Mouse (Mus musculus): ENCODE results near the gene Ubap2l.

Ubap2l gene

DNA sequence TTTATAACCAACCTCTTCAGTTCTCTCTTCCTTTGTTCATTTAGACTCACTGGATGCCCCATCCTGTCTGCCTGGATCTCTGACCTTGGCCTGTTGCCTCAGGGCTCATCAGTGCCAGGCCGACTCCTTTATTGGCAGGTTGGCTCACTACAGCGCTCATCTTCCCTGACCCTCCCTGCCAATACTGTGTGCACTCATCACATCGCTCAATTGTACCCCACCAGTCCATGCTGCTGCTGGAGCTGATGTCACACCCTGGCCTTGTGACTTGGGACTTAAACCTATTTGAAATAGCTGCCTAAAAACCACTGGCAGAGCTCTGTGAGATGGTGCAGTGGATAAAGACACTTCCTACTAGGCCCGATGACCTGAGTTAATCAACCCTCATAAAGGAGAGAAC is 15.4 kb upstream of the Ubap2l start:
- in situ Hi-C loops (cut with MboI, MseI), result no loop called here

DNA sequence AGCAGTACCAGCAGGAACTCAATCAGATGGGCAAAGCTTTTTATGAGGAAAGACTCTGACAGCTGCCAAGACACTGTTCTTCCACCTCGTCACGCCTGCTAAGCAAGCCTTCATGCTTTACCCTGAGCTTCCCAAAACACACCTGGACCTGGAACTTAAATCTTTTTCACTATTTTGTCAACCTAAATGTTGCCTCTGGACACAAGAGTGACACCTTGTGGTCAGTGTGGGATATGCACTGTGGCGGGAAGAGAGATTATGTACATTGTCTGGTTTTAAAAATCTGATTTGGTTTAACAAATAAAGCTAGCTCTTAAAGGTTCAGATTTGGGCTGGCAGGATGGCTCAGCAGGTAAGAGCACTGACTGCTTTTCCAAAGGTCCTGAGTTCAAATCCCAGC is 13.1 kb upstream of the Ubap2l start:
- in situ Hi-C loops (cut with MboI, MseI), result no loop called here

DNA sequence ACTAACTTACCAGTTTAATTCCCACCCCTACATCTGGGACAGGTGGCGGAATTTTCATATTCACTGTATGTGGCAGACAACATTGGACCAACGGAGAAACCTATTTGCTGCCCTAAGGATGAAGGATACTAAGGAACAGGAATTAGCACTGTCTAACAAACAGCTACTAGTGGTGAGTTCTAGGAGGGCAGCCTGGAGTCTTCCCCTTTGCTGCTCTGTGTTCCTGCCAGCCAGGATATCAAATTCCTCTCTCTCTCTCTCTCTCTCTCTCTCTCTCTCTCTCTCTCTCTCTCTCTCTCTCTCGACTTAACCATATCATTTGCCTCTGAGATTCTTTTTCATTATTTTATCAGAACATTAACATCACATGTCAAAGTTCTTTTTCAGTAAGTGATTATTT is 12.0 kb upstream of the Ubap2l start:
- in situ Hi-C loops (cut with MboI, MseI), result no loop called here

DNA sequence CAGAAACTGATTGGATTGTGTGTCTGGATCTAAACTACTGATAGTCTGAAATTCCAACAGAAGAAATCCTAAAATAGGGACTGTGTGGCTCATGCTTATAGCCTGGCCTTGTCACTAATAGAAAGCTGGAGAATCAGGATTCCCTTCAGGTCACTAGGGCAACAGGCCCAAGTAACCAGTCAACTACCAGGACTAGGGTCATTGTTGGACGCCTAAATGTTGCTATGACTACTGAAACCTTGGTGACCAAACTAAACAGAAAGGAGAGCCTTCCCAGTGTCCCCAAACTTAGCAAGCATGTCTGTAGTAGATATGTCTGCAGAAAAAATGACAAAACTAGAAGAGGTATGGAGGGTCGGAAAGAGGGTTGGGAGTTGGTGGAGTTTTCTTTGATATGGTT is 10.1 kb upstream of the Ubap2l start:
- in situ Hi-C loops (cut with MboI, MseI), result no loop called here

DNA sequence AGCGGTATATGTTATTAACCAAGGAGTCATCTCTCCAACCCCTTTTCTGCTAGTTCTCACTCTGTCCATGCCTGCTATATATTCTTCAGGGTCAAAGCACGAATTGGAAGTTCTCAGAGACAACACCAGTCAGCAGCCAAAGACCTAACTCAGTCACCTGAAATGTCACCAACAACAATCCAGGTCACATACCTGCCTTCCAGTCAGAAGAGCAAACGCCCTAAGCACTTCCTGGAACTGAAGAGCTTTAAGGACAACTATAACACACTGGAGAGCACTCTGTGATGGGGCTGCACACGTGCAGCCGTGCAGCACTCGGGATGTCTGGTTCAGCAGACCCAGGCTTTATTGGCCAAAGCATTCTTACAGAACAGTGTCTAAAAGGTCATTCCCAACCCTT is 9.1 kb upstream of the Ubap2l start:
- in situ Hi-C loops (cut with MboI, MseI), result no loop called here

DNA sequence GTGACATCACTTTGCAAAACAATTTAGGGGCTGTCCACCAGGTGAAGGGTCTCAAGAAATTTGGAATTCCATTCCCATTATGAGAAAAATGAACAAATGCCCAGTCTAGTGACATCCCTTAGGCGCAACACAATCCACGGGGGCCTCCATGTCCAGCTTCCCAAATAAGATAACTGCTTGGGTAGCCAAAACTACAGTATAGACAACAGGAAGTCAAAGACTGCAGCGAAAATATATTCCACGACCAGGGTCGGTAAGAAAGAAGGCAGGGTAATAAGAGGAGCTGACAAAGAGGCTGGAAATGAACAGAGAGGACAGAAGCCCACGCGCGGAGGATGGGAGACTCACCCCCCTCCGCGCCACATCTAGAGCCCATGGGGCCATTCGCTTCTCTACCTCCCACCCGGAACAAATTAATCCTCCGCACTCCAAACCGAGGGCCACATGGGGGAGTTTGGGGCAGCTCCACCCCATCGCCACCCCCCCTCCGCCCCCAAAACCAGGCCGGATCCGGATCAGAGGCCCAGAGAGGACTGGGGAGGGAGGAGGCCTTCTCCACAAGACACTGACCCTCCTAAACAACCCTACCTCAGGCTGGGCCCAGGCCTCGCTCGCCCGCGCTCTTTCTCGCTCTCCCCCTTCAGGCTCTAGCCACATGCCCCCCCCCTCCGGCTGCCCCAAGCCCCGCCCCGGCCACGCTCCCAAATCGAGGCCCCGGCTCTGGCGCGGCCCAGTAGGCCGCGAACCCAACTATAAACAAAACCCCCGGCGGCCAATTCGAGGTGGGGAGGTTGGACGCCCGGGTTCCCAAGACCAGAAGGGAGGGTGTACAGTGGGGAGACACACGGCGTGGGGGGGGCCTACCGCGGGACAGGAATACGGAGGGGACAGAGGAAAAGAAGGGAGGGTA is 732 bp downstream of the Ubap2l start, which contains the start of gene 4933434E20Rik:
TSS of gene 4933434E20Rik (plus strand) at position 196 of the 910 bp plus-strand sequence.
- in situ Hi-C loops (cut with MboI, MseI), result no loop called here

DNA sequence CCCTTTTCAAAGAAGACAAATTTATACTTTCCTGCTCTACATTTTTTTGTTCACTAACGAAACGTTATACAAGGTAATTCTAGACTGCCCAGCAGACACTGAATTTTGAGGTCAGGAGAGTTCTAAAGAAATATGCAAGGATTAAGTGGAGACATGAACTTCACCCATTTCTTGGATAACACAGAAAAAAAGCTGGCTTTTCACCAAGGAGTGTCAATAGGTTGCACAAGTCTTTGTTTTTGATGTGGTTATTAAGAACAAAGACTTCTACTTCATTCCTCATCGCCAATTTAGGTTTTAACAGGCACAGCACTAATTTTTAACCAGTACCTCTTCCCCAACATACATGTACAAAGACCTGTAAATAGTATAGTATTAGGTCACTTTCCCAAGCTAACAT is 2.7 kb downstream of the Ubap2l start:
- in situ Hi-C loops (cut with MboI, MseI), result loop anchor here (25.0 kb wide), 1 partner anchor 987 kb away; no protein-coding TSS in a partner anchor

DNA sequence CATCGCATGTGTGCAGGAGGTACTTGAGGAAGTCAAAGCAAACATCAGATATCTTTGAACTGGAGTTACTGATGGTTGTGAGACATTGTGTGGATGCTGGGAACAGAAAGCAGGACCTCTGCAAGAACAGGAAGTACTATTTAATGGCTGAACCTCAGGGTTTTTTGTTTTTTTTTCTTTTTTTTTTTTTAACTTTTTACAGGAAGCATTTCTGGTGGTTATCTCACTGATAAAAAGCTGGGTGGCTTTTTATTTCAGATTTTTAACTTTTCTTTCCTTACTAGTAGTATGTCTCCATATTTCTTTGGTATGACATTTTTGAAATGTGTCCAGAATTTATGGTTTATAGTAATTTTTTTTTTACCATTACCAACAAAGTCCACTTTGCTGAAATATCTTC is 16.2 kb downstream of the Ubap2l start:
- in situ Hi-C loops (cut with MboI, MseI), result loop anchor here (25.0 kb wide), 1 partner anchor 974 kb away; no protein-coding TSS in a partner anchor

DNA sequence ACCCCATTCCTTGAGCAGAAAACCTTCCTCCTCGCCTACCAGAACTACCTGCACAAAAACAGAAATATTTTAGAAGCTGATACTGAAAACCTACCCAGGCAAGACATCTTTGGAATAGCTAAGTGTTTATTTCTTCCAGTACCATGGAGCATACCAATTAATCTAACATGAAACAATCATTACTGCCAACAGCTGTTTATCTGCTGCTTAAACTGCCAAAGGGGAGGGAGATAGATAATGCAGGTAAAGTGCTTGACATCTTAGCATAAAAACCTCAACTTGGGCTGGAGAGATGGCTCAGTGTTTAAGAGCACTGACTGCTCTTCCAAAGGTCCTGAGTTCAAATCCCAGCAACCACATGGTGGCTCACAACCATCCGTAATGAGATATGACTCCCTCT is 17.8 kb downstream of the Ubap2l start:
- in situ Hi-C loops (cut with MboI, MseI), result loop anchor here (25.0 kb wide), 1 partner anchor 972 kb away; no protein-coding TSS in a partner anchor

DNA sequence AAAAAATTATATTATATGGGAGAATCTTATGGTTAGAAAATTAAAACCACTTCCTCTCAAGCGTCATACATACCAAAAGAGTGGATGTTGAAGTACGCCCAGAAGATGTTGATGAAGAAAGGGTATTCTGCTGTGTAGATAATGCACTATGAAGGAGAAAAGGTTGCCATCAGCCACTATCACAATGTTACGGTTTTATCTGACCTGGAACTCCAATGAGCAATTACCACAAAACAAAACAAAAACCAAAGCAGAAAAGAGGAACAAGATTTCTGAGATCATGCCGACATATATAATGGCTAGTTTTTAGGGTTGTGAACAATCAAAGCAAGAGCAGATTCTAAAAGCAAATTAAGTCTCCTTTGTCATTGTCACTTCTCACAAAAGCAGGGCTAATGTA is 35.8 kb downstream of the Ubap2l start:
- in situ Hi-C loops (cut with MboI, MseI), result loop anchor here (5.0 to 25.0 kb wide), 2 partner anchors 1319 to 1704 kb away; no protein-coding TSS in a partner anchor

DNA sequence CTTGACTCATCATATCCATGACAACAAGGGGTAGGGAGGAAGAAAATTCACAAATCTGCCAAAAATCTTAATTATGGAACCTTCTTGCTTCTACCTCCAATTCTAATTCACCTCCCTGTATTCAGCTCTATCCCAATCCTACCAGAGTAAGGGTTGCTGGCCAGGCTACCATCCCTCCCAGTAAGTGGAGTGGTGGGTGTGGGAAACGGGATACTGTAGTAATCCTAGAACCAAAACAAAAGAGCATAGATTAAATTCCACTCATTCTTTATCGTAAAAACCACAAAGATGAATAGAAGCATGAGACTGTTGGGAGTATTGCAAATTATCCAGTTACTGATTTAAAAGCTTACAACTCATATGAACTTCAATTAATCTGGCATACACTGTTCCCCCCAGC is 42.1 kb downstream of the Ubap2l start:
- in situ Hi-C loops (cut with MboI, MseI), result loop anchor here (5.0 to 25.0 kb wide), 2 partner anchors 482 to 1698 kb away; partner anchors contain the start of gene Snapin

DNA sequence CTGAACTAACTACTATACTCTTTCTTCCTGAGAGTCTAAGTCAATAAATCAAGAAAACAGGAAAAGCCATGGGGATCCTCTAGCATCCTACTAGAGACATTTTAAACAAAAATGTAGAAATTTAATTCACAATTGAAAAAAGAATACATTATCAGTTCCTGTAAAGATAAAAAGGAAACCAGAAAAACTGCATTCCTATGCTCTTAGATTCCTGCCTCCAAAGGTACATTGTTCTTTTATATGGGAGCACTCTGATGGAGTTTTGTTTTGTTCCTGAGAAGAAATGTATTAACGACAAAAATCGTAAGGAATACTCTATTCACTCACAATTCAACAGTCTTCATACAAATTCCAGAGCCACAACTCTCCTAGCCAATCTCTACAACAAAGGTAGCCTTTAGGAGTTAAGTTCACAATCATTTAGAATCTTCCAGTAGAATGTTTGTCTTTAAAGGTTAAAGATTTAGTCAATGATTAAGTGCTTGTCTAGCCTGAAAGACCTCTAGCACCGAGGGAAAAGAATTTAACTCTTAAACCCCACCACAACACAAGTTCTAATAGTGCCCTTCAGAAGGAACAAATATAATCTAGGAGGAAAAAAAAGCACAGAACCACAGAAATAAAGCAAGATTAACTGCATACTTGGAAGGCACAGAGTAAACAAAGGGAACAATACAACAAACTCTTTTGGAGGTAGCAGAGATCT is 48.2 kb downstream of the Ubap2l start:
- in situ Hi-C loops (cut with MboI, MseI), result loop anchor here (25.0 kb wide), 1 partner anchor 1692 kb away; no protein-coding TSS in a partner anchor

DNA sequence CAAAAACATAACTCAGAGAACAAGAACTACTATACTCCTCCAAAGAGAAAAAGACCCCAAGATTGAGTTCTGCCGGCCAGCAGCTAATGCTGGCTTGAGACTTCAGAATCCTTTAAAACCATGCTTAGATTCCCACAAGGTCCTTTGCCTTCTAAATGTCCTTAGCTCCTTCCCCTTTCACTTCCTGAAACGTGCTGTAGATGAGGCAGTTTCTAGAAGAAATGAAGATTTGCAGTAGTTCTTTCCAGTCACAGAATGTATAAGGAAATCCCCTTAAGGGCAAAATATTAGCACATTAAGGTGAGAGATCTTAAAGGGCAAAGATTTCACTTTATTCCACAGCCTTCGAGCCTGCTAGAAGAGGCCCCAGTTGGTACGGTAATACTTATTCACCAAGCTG is 52.6 kb downstream of the Ubap2l start:
- in situ Hi-C loops (cut with MboI, MseI), result loop anchor here (25.0 kb wide), 1 partner anchor 1688 kb away; no protein-coding TSS in a partner anchor

DNA sequence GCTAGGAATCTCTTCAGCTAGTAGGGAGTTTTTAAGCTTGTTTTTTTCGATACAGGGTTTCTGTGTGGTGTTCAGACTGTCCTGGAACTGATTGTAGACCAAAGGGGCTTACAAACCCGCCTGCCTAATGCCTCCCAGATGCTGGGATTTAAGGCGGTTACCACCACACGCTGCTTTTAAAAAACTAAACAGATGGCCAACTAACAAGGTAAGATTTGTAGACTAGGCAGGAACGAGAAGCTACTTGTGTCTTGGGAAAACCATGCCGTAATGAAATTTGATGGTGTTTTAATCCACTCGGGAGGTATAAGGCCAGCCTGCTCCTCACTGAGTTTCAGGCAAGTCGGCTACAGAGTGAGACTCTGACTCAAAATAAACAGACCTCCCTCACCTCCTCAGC is 53.3 kb downstream of the Ubap2l start:
- in situ Hi-C loops (cut with MboI, MseI), result no loop called here

DNA sequence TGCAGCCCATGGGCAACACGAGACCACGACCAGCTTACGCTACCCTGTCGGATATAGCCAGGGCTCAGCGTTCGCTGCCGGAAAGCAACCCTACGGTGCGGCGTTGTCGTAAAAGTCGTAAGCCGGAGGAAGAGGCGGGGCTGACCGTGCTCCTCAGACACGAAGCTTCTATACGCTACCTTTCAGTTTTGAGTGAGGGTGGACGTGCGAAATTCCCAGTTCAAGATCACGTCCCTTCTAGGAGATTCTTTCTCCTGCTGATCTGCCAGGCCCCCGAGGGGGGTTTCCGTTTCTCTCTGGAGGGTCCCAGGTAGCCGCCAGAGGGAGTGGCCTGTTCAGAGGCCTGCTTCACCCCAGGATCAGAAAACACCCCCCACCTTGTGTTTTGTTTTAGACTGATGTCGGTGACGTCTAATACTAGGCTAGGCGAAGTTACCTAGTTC is 53.8 kb downstream of the Ubap2l start, which contains the start of gene Hax1:
TSS of gene Hax1 (minus strand) at position 169 of the 443 bp plus-strand sequence.
- in situ Hi-C loops (cut with MboI, MseI), result no loop called here

DNA sequence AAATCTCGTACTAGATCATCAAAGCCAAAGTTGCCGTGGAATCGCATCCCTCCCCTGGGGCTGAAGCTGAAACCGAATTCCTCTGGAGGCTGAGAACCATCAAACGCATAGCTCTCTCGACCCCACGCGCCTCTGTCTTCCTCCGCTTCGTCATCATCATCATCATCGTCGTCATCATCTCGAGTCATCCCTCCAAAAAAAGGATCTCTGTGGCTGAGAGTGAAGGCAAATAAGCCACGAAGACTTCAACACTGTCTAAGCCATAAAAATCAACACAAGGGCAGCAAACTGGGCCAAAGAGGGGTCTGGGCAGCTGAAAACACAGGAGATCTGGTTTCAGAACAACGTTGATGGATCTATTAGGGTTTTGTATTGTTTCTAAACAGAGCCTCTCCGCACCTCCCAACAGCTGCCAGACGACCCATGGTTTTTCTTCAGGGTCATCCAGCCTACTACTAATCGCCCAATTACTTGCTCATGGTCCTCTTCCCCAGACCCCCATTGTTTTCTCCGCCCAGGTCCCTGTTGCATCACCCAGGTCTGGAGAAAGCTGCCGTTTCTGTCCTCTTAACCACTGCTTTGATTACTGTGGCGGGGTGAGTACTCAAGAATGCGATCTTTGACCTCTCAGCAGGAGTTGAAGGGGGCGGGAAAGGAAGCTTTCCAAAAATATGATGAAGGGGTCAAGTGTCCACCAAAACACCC is 54.5 kb downstream of the Ubap2l start:
- in situ Hi-C loops (cut with MboI, MseI), result no loop called here

DNA sequence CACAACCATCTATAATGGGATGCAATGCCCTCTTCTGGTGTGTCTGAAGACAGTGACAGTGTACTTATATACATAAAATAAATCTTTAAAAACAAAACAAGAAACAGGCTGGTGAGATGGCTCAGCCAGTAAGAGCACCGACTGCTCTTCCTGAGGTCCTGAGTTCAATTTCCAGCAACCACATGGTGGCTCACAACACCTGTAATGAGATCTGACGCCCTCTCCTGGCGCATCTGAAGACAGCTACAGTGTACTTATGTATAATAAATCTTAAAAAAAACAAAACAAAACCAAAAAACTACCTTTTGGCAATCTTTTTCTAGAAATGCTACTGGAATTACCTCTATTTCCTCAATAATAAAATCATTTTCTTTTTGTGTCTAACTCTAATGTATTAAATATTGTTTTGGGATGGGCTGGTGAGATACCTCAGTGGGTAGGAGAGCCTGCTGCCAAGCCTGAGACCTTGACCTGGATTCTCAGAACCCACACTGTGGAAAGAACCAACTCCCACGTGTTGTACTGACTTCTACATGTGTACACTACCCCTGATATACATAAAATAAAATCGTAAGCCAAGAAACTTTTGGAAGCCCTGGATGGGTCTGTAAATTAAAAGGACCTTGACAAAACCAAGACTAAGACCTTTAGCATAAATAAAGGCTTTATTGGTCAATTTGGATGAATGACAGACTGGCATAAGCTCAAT is 57.5 kb downstream of the Ubap2l start:
- in situ Hi-C loops (cut with MboI, MseI), result no loop called here

DNA sequence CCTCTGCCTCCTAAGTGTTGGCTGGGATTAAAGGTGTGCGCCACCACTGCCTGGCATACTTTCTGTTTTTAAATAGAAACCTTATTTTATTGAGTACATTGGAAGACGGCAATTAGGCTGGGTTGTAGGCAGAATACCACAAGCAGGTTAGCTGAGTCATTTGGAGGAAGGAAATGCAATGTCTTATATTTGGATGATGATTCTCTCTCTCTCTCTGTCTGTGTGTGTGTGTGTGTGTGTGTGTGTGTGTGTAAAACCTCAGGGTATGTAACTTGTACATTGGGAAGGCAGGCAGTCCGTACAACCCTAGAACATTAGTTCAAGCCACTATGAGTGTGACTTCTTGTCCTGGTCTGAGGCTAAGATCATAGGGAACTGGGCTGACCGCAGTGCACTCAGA is 64.6 kb downstream of the Ubap2l start:
- in situ Hi-C loops (cut with MboI, MseI), result no loop called here

DNA sequence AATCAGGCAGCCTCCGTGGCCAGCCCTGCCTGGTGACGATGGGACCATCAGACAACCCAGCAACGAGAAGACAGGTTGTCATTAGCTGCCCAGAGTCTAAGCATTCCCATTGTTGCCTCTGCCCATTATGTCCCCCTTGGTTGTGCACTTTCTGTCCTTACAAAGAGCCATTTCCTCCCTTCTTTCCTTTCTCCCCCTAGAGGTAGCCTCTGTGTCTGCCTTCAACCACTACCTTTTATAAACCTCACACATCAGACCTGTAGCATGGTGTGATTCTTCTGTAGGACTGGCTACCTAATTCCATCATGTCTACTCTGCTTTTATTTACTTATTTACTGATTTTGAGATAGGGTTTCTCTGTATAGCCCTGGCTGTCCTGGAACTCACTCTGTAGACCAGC is 65.2 kb downstream of the Ubap2l start:
- in situ Hi-C loops (cut with MboI, MseI), result no loop called here

DNA sequence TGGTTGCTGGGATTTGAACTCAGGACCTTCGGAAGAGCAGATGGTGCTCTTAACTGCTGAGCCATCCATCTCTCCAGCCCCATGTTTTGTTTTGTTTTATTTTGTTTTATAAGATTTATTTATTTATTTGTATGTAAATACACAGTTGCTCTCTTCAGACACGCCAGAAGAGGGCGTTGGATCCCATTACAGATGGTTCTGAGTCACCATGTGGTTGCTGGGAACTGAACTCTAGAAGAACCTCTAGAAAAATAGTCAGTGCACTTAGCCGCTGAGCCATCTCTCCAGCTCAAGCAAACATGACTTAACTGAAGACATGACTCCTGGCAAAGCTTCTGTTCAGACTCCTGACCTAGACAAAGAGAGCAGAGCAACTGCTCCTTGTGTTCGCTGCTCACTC is 70.0 kb downstream of the Ubap2l start:
- in situ Hi-C loops (cut with MboI, MseI), result no loop called here

DNA sequence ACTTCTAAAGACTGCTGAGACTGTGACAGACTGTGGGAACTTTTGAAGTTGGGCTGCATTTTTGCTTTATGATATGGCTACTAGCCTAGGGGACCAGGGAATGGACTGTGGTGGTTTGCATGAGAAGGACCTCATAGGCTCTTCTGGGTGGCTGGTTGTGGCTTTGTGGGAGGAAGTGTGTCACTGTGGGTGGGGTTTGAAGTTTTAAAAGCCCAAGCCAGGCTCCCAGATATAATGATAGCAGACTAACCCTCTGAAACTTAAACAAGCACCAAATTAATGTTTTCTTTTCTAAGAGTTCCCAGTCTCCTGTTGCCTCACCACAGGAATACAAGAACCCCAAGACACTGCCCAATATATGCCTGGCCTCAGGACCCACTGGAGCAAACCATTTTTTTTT is 75.6 kb downstream of the Ubap2l start:
- in situ Hi-C loops (cut with MboI, MseI), result no loop called here
